Comparison of ENCODE assay signal across 1 mouse cellular context in the genomic region with DNA sequence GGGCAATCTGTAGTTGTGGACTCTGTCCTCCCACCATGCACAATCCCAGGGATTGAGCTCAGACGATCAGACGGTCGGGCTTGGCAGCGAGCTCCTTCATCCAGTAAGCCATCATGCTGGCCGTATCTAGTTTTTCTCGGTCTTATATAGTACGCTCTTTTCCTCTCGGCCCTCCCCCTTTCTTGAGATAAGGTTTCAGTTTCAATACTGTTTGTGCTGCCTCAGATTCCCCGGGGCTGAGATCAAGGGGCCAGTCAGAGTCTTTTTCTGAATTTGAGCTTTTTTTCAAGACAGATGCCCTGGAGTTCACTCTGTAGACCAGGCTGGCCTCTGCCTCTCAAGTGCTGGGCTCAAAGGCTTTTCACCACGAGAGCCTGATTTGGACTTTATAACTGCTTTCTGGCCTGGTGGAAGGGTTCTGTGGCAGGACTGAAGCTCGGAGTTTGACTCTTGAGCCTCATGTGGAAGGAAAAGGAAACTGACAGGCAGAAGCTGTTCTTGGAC.
TF ChIP-seq lines count a peak whose summit lies in the region.

No protein-coding gene starts in this region.

TF ChIP-seq in CH12.LX, 34 proteins besides CTCF, POLR2A, EP300 and RAD21 (continued from another document):
- TF ChIP-seq POLR2AphosphoS2 (IDR thresholded peaks at IDR 0.05; ENCODE audit: low read depth, low read length) (peak; percentile 97), GABPA (IDR thresholded peaks at IDR 0.05; ENCODE audit: insufficient replicate concordance, low read depth, low read length) (no peak), ZC3H11A (IDR thresholded peaks at IDR 0.05; ENCODE audit: low read depth, low read length) (no peak), E2F4 (IDR thresholded peaks at IDR 0.05; ENCODE audit: insufficient replicate concordance, low read depth, low read length) (0 out of 2 replicates have a peak, but pooled peaks have one; percentile 14), NELFE (IDR thresholded peaks at IDR 0.05; ENCODE audit: low read depth, low read length) (peak; percentile 99), SIN3A (IDR thresholded peaks at IDR 0.05; ENCODE audit: low read length) (peak; percentile 88), UBTF (IDR thresholded peaks at IDR 0.05; ENCODE audit: low read depth, low read length) (0 out of 2 replicates have a peak, but pooled peaks have one; percentile 65), HCFC1 (IDR thresholded peaks at IDR 0.05; ENCODE audit: low read depth, low read length) (peak; percentile 60), CHD1 (IDR thresholded peaks at IDR 0.05; ENCODE audit: low read depth, low read length) (peak; percentile 94), PAX5 (IDR thresholded peaks at IDR 0.05; ENCODE audit: low read length) (no peak), ZNF384 (IDR thresholded peaks at IDR 0.05; ENCODE audit: low read depth, low read length) (peak; percentile 91), ELF1 (IDR thresholded peaks at IDR 0.05; ENCODE audit: low read depth, low read length) (peak; percentile 64), SMC3 (IDR thresholded peaks at IDR 0.05; ENCODE audit: low read depth, low read length) (peak; percentile 43), TBP (conservative IDR thresholded peaks at IDR 0.05; ENCODE audit: low read depth, low read length) (peak; percentile 98), MAFK (IDR thresholded peaks at IDR 0.05; ENCODE audit: insufficient replicate concordance, low read length) (peak; percentile 73), USF2 (conservative IDR thresholded peaks at IDR 0.05; ENCODE audit: low read depth, low read length) (no peak), JUND (conservative IDR thresholded peaks at IDR 0.05; ENCODE audit: low read depth, low read length) (peak; percentile 52; the same call in 1 of the 2 replicates), MXI1 (IDR thresholded peaks at IDR 0.05; ENCODE audit: low read depth, low read length) (no peak; the same call in 1 of the 2 replicates), IRF4 (IDR thresholded peaks at IDR 0.05; ENCODE audit: low read depth, low read length) (peak; percentile 97), BHLHE40 (IDR thresholded peaks at IDR 0.05; ENCODE audit: low read depth, low read length) (peak; percentile 60; the same call in 1 of the 2 replicates), ZMIZ1 (IDR thresholded peaks at IDR 0.05; ENCODE audit: low read depth, low read length) (peak; percentile 99), ZKSCAN1 (IDR thresholded peaks at IDR 0.05; ENCODE audit: borderline replicate concordance, low read depth, low read length) (peak; percentile 13; the same call in 1 of the 2 replicates)
TF ChIP-seq in CH12.LX: peak in this region for 27.
